18 mouse cellular contexts compared by ENCODE assay signal in genomic region chr7:115206479-115207134, GRCm38 (mm10).
"Had no signal": no experiment of that assay in that cellular context is flagged by ENCODE, and none has a peak within 500 bp of the region (broad histone marks: within the 10 kb centered on the region; RNA-seq: fewer than 3 reads in every experiment).

No protein-coding gene starts in this region.

- H3K4me2 ChIP-seq: hindbrain, embryonic 13.5 days; limb, embryonic 12.5 days; liver, embryonic 15.5 days; midbrain, embryonic 11.5 days; midbrain, embryonic 15.5 days; neural tube, embryonic 13.5 days had no signal

- H3K4me1 ChIP-seq: hindbrain, embryonic 13.5 days; liver, embryonic 15.5 days; midbrain, embryonic 15.5 days; neural tube, embryonic 13.5 days had no signal

- H3K4me3 ChIP-seq: hindbrain, embryonic 13.5 days; limb, embryonic 12.5 days; liver, embryonic 15.5 days; megakaryocyte, embryonic 14.5 days; midbrain, embryonic 15.5 days; neural tube, embryonic 13.5 days had no signal

- H3K36me3 ChIP-seq: hindbrain, embryonic 13.5 days; limb, embryonic 12.5 days; liver, embryonic 15.5 days; midbrain, embryonic 15.5 days; neural tube, embryonic 13.5 days had no signal

- H3K27ac ChIP-seq: hindbrain, embryonic 13.5 days; hindbrain, postnatal 0 days; limb, embryonic 12.5 days; liver, embryonic 15.5 days; macrophage; midbrain, embryonic 15.5 days; neural tube, embryonic 13.5 days had no signal

- H3K9ac ChIP-seq: hindbrain, embryonic 13.5 days; limb, embryonic 12.5 days; liver, embryonic 15.5 days; midbrain, embryonic 15.5 days; neural tube, embryonic 13.5 days had no signal

- ATAC-seq: hindbrain, postnatal 0 days; midbrain, embryonic 15.5 days had no signal

- H3K27me3 ChIP-seq: hindbrain, embryonic 13.5 days; liver, embryonic 15.5 days; midbrain, embryonic 15.5 days; neural tube, embryonic 13.5 days had no signal

- H3K9me3 ChIP-seq: hindbrain, embryonic 13.5 days; limb, embryonic 12.5 days; liver, embryonic 15.5 days; megakaryocyte, embryonic 14.5 days; midbrain, embryonic 15.5 days; neural tube, embryonic 13.5 days had no signal

- DNase-seq: layer of hippocampus, adult 9-11 months; layer of hippocampus, postnatal 36 days; liver; lung, adult 2 months; retina, postnatal 1 day; right cerebral cortex, postnatal 4 days; spleen, adult 18-20 months; thymus, adult 18-20 months; thymus, postnatal 14 days had no signal
